Mouse (Mus musculus): ENCODE data around the gene Scnm1. TPM values are rescaled to one million over a fixed set of nuclear protein-coding genes. Genes with fewer than 3 reads are reported as not detected.

Gene Scnm1
- polyA plus RNA-seq, 1 experiment from 2014 or later = 93.1 TPM

DNA sequence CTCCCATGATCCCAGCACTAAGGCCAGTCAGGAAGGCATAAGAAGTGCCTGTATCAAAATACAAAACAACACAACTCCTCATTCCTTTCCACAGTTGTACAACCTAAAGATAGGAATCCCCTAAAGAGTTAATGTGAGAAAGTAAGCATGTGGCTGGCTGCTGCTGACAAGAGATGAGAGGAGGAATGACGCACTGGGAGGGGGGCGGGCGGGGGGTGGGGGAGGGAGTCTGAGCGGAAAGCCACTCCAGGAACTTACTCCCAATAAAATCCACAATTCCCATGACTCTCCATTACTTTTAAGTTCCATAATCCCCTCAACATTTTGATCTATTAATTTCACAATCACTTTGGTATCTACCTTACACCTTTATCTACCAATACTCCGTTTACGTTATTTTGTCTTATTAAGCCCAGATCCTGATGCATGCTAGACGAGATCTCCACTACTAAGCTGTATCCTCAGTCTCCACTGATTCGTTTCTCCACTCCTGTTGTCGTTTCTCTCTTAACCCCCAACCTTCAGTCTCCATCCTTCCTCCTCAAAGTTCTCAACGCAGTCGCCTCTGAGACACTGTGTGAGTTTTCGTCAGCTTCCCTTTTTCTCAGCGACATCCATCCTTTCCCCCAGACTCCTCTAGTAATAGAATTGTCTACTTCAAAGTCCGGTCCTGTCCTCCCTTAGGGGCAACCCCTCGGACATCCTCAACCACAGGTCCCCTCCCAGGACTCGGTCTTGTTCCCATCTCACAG lies 28.0 kb downstream of the Scnm1 start:
- peak overlapping the region; percentile 91 for H3K9ac ChIP-seq (replicated peaks; ENCODE audit: low read depth, low read length)
- H3K4me2 ChIP-seq (ENCODE audit: low read length) = peak overlapping the region; percentile 94
- peaks cover 2% of the 10 kb centered on the region; the same call in 1 of the 2 replicates for H3K36me3 ChIP-seq (ENCODE audit: control insufficient read depth, insufficient read depth)
- WGBS = under 1% methylated on average over 16 of the region's 16 CpGs
- no peaks in the 10 kb centered on the region for H3K27me3 ChIP-seq (replicated peaks; ENCODE audit: control insufficient read depth, insufficient read depth, low read length)
- H3K4me1 ChIP-seq (replicated peaks; ENCODE audit: control insufficient read depth, insufficient read depth, low read length) = peaks cover 10% of the 10 kb centered on the region
- no peak for ATAC-seq
- no peaks in the 10 kb centered on the region for H3K9me3 ChIP-seq (ENCODE audit: control insufficient read depth, low read length)
- peak overlapping the region; percentile 66 for H3K27ac ChIP-seq (ENCODE audit: low read length)
- peak overlapping the region; percentile 90 for H3K4me3 ChIP-seq (replicated peaks; ENCODE audit: low read length)

- H3K9ac ChIP-seq (replicated peaks; ENCODE audit: low read depth, low read length) = peak overlapping the region; percentile 91
- no peak overlapping the region for H3K27ac ChIP-seq (ENCODE audit: low read length)
- no peaks in the 10 kb centered on the region for H3K9me3 ChIP-seq (ENCODE audit: control insufficient read depth, low read length)
- peaks cover 2% of the 10 kb centered on the region; the same call in 1 of the 2 replicates for H3K36me3 ChIP-seq (ENCODE audit: control insufficient read depth, insufficient read depth)
- H3K27me3 ChIP-seq (replicated peaks; ENCODE audit: control insufficient read depth, insufficient read depth, low read length) = no peaks in the 10 kb centered on the region
- WGBS = 68% methylated on average over 4 of the region's 4 CpGs
- peak overlapping the region; percentile 94 for H3K4me2 ChIP-seq (ENCODE audit: low read length)
- no peak for ATAC-seq
- peaks cover 10% of the 10 kb centered on the region for H3K4me1 ChIP-seq (replicated peaks; ENCODE audit: control insufficient read depth, insufficient read depth, low read length)
- H3K4me3 ChIP-seq (replicated peaks; ENCODE audit: low read length) = peak overlapping the region; percentile 90
Measured at GRCm38 (mm10) chr3:95105121-95105520, 28.7 kb downstream of the Scnm1 start.

DNA sequence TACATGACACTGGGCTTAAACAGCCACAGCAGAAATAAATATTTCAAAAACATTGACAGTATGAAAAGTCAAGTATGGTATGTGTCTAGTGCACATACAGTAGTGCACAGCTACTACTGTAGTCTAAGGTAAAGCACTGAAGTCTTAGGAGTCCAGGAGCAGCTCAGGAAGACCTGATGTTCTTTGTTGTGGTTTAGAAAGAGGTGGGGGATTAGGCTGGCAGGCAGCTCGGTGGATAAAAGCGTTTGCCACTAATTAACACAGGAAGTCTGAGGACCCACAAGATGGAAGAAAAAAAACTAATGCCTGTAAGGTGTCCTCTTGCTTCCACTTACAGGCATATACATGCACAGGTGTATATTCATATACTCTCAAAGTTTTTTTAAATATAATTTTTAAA lies 33.0 kb downstream of the Scnm1 start:
- Histone ChIP-seq H3K9me3 (ENCODE audit: control insufficient read depth, low read length) (no peaks in the 10 kb centered on the region), H3K4me2 (ENCODE audit: low read length) (no peak overlapping the region), H3K27ac (ENCODE audit: low read length) (no peak overlapping the region), H3K9ac (replicated peaks; ENCODE audit: low read depth, low read length) (no peak overlapping the region), H3K27me3 (replicated peaks; ENCODE audit: control insufficient read depth, insufficient read depth, low read length) (no peaks in the 10 kb centered on the region), H3K36me3 (ENCODE audit: control insufficient read depth, insufficient read depth) (peaks cover 6% of the 10 kb centered on the region; the same call in 1 of the 2 replicates), H3K4me1 (replicated peaks; ENCODE audit: control insufficient read depth, insufficient read depth, low read length) (peaks cover 10% of the 10 kb centered on the region), H3K4me3 (replicated peaks; ENCODE audit: low read length) (no peak overlapping the region)
- no peak for ATAC-seq
- WGBS = 4% methylated on average over 2 of the region's 2 CpGs

DNA sequence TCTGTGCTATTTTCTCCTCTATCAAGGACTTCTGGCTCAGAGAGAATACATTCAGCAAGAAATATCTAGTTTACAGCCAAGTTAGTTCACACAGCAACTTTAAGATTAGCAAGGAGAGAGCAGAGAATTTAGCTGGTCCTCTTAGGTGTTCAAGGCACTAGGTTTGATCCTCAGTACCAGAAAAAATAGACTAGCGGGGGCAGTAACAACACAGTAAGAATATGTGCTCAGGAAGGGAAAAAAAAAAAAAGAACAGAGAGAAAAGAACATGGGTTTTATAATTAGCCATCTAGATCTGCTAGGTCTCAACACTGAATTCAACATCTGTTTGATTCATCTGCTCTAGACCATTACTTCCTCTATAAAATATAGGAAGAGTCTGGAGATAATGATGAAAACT lies 45.7 kb downstream of the Scnm1 start:
- Histone ChIP-seq H3K9ac (replicated peaks; ENCODE audit: low read depth, low read length) (no peak overlapping the region), H3K4me1 (replicated peaks; ENCODE audit: control insufficient read depth, insufficient read depth, low read length) (no peaks in the 10 kb centered on the region), H3K4me2 (ENCODE audit: low read length) (no peak overlapping the region), H3K4me3 (replicated peaks; ENCODE audit: low read length) (no peak overlapping the region), H3K27ac (ENCODE audit: low read length) (no peak overlapping the region), H3K27me3 (replicated peaks; ENCODE audit: control insufficient read depth, insufficient read depth, low read length) (no peaks in the 10 kb centered on the region), H3K36me3 (ENCODE audit: control insufficient read depth, insufficient read depth) (no peaks in the 10 kb centered on the region), H3K9me3 (ENCODE audit: control insufficient read depth, low read length) (no peaks in the 10 kb centered on the region)
- 85% methylated on average over 1 of the region's 1 CpGs for WGBS
- no peak for ATAC-seq

Small RNAs within 50 kb of the gene (microRNA-seq; reads per million reads assigned to microRNA genes)
- not detected for gene Mir8099-1

Other genes starting within 250 kb of the Scnm1 start
- 366 and 371 TPM in 2 replicates for gene Psmb4, start 247.1 kb downstream of the Scnm1 start, polyA plus RNA-seq (2015; fragmentation: Nextera tagmentation; extraction: Ambion mirVana)
- 8.5 and 11.6 TPM in 2 replicates for gene Selenbp1, start 201.0 kb downstream of the Scnm1 start, polyA plus RNA-seq (2015; fragmentation: Nextera tagmentation; extraction: Ambion mirVana)
- gene Rfx5, start 179.9 kb downstream of the Scnm1 start, polyA plus RNA-seq (2015; fragmentation: Nextera tagmentation; extraction: Ambion mirVana) = 6.1 and 6.7 TPM in 2 replicates
- 26.4 and 29.7 TPM in 2 replicates for gene Pi4kb, start 159.3 kb downstream of the Scnm1 start, polyA plus RNA-seq (2015; fragmentation: Nextera tagmentation; extraction: Ambion mirVana)
- gene Zfp687, start 118.6 kb downstream of the Scnm1 start, polyA plus RNA-seq (2015; fragmentation: Nextera tagmentation; extraction: Ambion mirVana) = 20.0 and 20.7 TPM in 2 replicates
- 286 and 291 TPM in 2 replicates for gene Psmd4, start 91.4 kb downstream of the Scnm1 start, polyA plus RNA-seq (2015; fragmentation: Nextera tagmentation; extraction: Ambion mirVana)
- 20.3 and 21.7 TPM in 2 replicates for gene Pip5k1a, start 27.1 kb downstream of the Scnm1 start, polyA plus RNA-seq (2015; fragmentation: Nextera tagmentation; extraction: Ambion mirVana)
- gene Vps72, start 23.0 kb downstream of the Scnm1 start, polyA plus RNA-seq (2015; fragmentation: Nextera tagmentation; extraction: Ambion mirVana) = 230 and 233 TPM in 2 replicates
- 0.65 and 0.91 TPM in 2 replicates for gene Tmod4, start 9.5 kb downstream of the Scnm1 start, polyA plus RNA-seq (2015; fragmentation: Nextera tagmentation; extraction: Ambion mirVana)
- gene Lysmd1, start 77 bp upstream of the Scnm1 start, polyA plus RNA-seq (2015; fragmentation: Nextera tagmentation; extraction: Ambion mirVana) = 41.9 and 46.6 TPM in 2 replicates
- 2.1 and 2.5 TPM in 2 replicates for gene Tnfaip8l2, start 8.3 kb upstream of the Scnm1 start, polyA plus RNA-seq (2015; fragmentation: Nextera tagmentation; extraction: Ambion mirVana)
- gene Sema6c, start 26.4 kb upstream of the Scnm1 start, polyA plus RNA-seq (2015; fragmentation: Nextera tagmentation; extraction: Ambion mirVana) = 21.4 and 22.6 TPM in 2 replicates
- gene Gabpb2, start 83.9 kb upstream of the Scnm1 start, polyA plus RNA-seq (2015; fragmentation: Nextera tagmentation; extraction: Ambion mirVana) = 4.2 and 5.6 TPM in 2 replicates
- 72.9 and 79.3 TPM in 2 replicates for gene Cdc42se1, start 94.7 kb upstream of the Scnm1 start, polyA plus RNA-seq (2015; fragmentation: Nextera tagmentation; extraction: Ambion mirVana)
- gene Mllt11, start 98.2 kb upstream of the Scnm1 start, polyA plus RNA-seq (2015; fragmentation: Nextera tagmentation; extraction: Ambion mirVana) = 263 and 264 TPM in 2 replicates
- gene Gm128, start 107.6 kb upstream of the Scnm1 start, polyA plus RNA-seq (2015; fragmentation: Nextera tagmentation; extraction: Ambion mirVana) = 0.27 TPM in 1 of 2 replicates, not detected in the other
- gene Bnipl, start 117.2 kb upstream of the Scnm1 start, polyA plus RNA-seq (2015; fragmentation: Nextera tagmentation; extraction: Ambion mirVana) = 0.23 TPM in 1 of 2 replicates, not detected in the other
- 43.6 and 44.3 TPM in 2 replicates for gene Mindy1, start 147.3 kb upstream of the Scnm1 start, polyA plus RNA-seq (2015; fragmentation: Nextera tagmentation; extraction: Ambion mirVana)
- gene Prune1, start 148.1 kb upstream of the Scnm1 start, polyA plus RNA-seq (2015; fragmentation: Nextera tagmentation; extraction: Ambion mirVana) = 45.8 and 55.6 TPM in 2 replicates
- 0.51 and 0.86 TPM in 2 replicates for gene Anxa9, start 173.2 kb upstream of the Scnm1 start, polyA plus RNA-seq (2015; fragmentation: Nextera tagmentation; extraction: Ambion mirVana)
- gene Cers2, start 180.8 kb upstream of the Scnm1 start, polyA plus RNA-seq (2015; fragmentation: Nextera tagmentation; extraction: Ambion mirVana) = 104 and 108 TPM in 2 replicates
- gene Setdb1, start 223.2 kb upstream of the Scnm1 start, polyA plus RNA-seq (2015; fragmentation: Nextera tagmentation; extraction: Ambion mirVana) = 52.6 and 53.9 TPM in 2 replicates

Measured in forebrain, embryonic 16.5 days (tissue).